Mouse (Mus musculus) embryonic fibroblast, embryonic 13.5 days (primary cell): ENCODE results near the gene Mtss1l.

Source experiments
- CTCF ChIP-seq: IDR thresholded peaks from 2 replicates; pipeline ENCODE4 v1.5.1; 2011; ENCODE audit warnings: mild to moderate bottlenecking, control low read depth, low read length, moderate library complexity, borderline replicate concordance; ENCODE audit not compliant: insufficient read depth
- POLR2A ChIP-seq: IDR thresholded peaks from 2 replicates; pipeline ENCODE4 v1.6.1; 2011; ENCODE audit warnings: low read depth, mild to moderate bottlenecking, control low read depth, low read length, moderate library complexity

GRCm38 (mm10) chr8:110764671-110765070 lies 43.4 kb downstream of the Mtss1l start:
- TF ChIP-seq CTCF (no peak), POLR2A (no peak)
